Mouse (Mus musculus) neutrophil, adult 5-6 weeks (primary cell): ENCODE results near the gene Mdh1b. TPM values are rescaled to one million over a fixed set of nuclear protein-coding genes. Genes with fewer than 3 reads are reported as not detected.
A peak's percentile ranks its signal among the peaks of the same experiment; 100 is the strongest.

Experiments used
- ATAC-seq: fragments of 151-379, 151-347 bp; 2 replicates; pipeline ENCODE4 v1.8.0; 2017; ENCODE audit warnings: mild to moderate bottlenecking, moderate TSS enrichment; ENCODE audit not compliant: insufficient number of reproducible peaks, poor library complexity, low FRiP score, severe bottlenecking; ENCODE audit errors: extremely low read depth
- total RNA-seq: library from RNA; stranded (forward); fragments of 200-1000 nt; gene quantifications from 2 replicates; pipeline ENCODE4 v1.2.3, GENCODE M21; 2017

The Mdh1b gene
- total RNA-seq = not detected in 2 replicates

DNA sequence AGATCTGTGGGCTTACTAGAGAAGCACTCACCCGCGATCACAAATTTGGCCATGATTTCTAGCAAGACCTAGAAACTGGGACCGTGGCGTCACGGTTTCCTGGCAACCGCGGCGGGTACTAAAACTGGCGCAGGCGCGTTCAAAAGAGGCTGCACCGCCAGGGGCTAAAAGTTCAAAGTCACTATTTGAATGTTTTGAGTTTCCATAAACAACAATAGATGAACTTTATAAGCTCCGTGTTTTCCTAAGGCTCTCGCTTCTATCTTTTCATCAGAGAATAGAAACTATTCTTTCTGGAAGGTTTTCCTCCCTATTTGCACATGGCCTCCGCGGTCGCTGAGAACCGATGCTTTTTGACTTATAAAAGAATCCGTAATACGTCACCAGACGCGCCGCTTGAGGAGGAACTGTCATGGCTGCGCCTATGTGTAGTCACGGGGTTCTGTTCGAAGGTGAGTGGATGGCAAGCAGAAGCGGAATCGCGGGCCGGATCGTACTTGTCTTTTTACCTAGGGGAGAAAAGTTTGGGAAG is at the start of gene Mdh1b, which contains the start of gene Fastkd2:
Gene Mdh1b, minus strand, starts transcription at position 79 of the 532 bp plus-strand sequence.
Gene Fastkd2, plus strand, starts transcription at position 375 of the 532 bp plus-strand sequence.
- ATAC-seq = peak; percentile 98

DNA sequence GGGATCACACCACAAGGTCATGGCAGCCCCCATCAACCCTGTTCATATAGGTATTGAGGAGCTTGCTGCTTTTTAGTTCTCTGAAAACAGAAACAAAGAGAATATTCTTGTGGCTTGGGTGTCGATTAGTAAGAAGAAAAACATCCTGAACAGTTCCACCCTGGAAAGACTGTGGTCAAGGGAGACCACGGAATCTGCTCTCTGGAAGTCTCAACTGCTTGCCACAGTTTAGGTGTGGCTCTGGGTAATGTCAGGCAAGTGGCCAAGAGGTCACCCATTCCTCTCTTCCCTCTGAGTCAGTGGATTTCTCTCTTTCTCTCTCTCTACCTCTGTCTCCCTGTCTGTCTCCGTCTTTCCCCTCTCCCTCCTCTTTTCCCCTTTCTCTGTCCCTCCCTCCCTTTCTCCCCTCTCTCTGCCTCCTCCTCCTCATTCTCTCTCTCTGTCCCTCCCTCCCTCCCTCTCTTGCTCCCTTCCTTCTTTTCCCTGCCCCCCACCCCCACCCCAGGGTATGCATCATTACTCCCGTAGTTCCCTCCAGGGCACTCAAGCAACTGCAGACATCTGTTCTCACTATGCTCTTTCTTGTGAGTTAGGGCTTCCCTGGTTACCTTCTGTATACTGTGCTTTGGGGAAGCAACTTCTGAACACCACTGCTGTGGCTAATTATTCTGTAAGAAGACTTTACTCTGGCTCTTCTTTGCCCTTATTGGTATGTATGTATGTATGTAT is 46.9 kb upstream of the Mdh1b start:
- no peak for ATAC-seq

DNA sequence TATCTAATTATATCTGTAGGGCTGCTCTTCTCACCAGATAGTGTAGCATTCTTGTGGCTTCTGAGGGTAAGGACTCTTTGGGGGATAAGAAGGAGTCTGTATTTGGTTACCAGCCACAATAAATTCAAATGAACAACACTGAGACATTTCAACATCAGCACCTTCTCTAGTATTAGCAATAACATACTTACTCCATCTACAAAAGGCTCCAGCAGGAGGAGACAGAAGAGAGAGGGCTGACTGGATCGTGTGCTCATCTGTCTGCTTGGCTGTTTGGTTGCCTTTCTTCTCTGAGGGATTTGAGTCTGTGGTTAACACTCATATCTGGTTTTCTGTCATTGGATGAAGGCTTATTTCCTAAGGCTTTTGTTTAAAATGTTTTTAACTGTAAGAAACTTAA is 46.3 kb upstream of the Mdh1b start:
- no peak for ATAC-seq

DNA sequence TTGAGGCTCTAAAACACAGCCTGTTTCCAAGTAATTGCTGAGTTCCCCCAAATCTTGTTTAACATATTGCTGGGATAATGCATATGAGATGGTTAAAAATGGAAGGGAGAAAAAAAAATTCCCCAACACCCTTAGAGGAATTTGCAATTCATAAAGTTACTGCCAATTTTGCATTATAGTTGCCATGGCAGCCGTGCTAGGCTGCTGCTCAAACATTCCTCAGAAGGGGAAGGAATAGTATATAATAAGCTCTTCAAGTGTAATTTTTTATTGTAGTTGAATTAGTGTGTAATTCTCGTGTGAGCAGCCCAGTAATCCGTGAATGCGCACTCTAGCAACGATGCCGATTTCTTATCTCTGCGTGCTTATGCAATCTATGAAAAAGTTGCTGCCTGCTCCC is 40.2 kb upstream of the Mdh1b start:
- no peak for ATAC-seq

DNA sequence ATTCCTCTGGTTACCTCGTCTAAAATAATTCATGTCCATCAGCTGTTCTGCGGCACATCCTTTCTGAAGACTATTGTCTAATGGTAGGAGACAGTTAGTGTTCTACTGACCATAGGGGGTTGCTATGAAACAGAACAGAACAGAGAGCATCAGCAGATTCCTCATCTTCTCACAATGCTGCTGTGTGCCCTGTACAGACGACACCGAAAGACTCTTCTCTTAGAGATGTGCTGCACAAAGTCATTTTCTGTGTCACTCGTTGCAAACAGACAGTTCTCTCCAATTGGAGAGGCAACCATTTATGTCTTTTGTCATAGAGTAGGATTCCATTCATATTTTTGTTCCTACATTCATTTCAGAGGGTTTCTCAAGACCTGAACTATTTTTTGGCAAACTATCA is 39.0 kb upstream of the Mdh1b start, which contains the start of gene 4933402D24Rik:
Gene 4933402D24Rik, minus strand, starts transcription at position 101 of the 400 bp plus-strand sequence.
- ATAC-seq = no peak

DNA sequence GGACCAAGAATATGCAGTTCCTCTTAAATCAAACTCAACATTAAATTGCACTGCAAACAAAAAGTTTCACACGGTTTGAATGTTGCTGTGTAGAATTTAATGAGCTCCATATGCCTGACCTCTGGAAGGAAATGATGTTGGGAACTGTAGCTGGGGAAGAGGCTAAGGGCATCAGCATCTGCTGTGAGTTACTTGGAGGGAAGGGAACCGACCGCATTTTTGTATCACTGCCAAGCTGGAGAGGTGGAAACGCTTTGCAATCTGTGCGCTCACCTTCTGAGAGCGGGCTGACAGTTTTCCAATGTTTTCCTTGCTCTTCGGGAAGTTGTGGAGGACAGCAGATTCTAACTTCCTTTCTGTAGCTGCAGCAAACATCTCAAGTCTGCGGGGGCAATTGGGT is 38.0 kb upstream of the Mdh1b start:
- no peak for ATAC-seq

DNA sequence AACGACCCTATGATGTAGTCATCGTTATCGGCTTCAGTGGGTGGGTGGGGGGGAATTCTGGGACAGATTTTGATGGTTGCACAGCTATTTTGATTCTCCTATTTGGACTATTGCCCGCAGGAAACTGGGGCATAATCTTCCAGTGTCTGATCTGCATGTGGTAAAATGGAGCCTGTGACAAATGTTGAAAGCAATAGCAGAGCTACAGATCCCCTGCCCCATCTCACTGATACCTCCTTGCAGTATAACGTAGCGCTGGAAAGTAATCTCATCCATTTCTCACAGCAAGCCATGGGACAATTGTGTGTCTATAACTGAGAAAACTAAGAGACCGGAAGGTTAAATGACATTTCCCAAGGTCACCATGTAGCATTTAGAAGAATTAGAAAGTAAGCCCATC is 34.3 kb upstream of the Mdh1b start:
- ATAC-seq = no peak

DNA sequence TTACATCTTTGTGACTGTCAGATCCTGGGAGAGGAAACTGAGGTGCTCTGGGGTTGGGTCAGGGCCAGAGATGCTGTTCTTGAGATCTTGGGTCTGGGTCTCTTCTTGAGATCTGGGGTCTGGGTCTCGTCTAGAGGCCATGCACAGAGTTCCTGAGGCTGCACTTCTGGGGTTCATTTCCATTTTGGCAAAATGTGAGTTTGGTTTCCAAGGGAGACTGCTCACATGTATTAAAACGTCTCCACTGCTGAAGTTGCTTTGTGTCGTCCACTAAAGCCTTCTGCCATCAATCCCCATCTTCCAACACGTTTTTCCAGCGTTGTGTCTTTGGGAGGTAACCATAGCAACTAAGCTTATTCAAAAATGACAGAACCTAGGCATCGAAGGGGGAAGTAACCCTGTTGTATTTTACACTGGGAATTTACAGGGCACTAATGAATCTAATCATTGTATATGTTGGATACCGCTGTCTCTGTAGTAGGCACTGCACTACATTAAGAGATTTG is 33.8 kb upstream of the Mdh1b start:
- no peak for ATAC-seq

DNA sequence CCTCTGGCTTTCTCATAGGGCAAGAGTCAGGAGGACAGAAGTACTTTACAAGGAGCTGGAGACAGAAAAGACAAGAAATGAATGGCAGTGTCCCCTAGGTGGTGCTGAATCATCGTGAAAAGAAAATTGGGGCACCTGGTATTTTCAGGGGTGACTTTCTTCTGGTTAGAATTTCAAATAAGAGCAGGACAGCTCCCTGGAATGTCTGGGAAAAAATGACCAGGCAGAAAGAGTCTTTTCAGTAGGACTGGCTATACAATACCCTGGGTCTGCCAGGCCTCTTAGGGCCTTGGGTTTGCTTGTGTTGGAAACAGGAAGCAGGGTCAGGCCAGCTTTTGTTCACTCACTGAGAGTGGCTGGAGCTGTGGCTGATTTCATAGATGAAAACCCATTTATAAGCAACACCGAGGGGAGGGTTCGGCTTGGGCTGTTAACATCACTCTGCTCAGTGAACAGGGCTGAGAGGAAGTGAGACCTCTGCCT is 33.1 kb upstream of the Mdh1b start:
- no peak for ATAC-seq

DNA sequence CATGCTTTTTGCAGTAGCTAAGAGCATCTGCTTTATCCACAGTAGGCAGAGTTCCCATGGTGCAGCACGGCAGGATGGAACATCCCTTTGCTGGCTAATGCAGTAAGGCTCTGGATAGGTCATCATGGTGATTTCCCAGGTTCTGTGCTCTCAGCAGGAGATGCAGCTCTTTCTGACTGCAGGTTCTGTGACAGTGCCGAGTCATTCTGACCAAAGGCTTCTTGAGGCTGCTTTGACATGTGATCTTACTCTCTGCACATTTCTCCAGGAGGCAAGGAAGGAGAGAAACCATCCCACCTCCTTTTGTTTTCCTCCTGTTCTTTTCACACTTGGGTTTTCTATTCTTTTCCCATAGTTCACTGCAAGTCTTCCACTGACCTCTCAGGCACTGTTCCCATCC is 25.9 kb upstream of the Mdh1b start:
- ATAC-seq = no peak

DNA sequence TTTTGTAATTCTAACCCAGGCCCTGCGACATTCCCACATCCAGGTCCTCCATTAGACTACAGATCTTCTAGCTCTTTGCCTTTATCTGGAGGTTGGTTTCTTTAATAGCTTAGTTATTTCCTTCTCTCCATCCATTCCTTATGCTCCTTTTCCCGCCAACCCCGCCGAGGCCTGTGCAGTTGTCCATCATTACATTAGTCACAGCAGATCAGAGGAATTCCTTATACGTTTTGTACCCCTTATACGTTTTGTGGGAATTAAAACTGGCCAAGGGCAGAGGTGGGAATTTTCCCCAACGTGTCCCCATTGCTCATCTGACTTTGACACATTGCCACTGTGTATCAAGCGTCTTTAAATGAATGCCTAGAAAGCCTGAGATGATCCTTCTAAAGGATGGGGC is 322 bp downstream of the Mdh1b start:
- ATAC-seq = no peak

DNA sequence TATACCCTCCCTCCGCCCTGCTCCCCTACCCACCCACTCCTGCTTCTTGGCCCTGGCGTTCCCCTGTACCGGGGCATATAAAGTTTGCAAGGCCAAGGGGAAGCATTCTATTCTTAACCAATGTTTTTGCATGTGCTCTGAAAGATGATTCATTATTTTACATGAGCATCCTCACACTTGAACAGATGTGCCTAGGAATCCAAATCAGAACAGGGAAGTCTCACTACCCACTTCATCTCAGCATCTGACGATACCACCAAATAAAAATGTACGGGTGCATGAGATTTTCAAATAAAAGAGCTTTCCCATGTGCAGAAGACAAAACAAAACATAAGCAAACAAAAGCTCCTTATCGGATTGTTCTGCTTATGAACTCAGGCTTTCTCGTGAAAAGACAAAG is 10.0 kb downstream of the Mdh1b start:
- no peak for ATAC-seq

DNA sequence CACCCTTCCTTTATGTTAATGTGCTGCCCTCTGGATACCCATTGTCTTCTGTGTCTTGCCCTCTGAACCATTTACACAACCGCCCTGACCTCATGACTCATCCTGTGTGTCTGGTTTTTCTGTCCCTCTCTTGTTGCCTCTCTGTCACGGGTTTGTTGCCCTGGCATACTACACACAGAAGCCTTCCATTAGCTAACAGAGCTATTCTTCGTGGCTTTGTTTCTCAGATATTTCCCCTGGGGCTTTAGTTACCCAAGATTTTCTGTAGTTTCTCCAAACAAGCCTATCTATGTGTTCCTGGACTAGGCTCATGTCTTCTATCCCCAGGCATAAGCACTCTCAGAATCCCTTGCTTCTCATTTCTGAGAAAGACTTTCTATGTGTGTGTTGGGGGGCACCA is 21.2 kb downstream of the Mdh1b start:
- no peak for ATAC-seq

DNA sequence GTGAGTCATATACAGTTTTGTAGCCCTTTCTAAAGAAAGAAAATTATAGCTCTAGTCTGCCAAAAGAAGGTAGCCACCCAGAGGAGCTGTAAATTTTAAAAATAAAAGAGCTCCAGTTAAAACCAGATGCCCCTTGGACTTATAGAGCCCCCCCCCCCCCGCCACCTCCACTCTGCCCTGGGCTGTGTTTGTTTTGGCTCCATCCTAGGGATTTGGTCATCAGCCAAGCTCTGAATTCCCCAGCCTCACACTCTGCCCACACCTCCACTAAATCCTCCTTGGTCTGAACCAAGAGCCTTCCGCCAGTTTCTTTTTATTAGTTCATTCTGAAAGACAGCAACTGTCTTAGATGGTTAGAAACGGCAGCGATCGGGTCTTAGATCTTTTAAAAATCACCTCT is 24.4 kb downstream of the Mdh1b start:
- no peak for ATAC-seq

DNA sequence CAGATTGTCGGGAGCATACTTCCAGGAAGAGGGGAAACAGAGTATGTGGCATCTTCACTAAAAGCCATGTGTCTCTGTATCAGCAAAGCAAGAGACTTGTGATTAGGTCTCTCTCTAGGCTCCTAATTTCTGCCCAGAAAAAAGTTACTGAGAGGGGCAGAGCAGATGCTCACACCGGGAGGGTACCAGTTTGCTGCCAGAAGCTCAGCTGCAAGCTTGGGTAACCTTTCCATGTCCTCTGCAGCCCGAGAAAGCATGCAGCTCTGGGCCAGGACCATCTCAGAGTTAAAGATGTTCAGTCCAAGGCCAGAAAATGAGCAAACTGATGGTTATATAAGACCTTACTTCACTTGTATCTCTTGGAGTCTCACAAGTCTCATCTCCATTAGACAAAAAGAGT is 33.3 kb downstream of the Mdh1b start:
- ATAC-seq = no peak

DNA sequence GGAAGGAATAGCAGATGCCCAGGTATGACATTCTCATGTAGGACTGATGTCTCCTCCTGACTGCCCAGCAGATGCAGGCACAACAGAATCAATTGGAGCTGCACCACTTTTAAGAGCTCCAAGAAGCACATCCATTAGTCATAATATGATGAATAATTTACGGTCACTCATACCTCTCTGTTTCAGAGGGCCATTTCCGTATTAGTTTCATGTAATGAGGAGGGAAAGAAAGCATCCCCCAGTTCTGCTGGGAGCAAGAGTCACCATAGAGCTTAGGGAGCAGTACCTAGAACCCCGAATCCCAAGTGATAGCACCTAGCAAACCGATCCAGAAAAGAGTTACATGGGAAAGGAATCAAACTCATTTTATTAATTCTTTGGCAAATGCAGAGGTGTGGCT is 43.3 kb downstream of the Mdh1b start, which contains the start of gene Dytn:
Gene Dytn, minus strand, starts transcription at position 101 of the 400 bp plus-strand sequence.
- no peak for ATAC-seq

DNA sequence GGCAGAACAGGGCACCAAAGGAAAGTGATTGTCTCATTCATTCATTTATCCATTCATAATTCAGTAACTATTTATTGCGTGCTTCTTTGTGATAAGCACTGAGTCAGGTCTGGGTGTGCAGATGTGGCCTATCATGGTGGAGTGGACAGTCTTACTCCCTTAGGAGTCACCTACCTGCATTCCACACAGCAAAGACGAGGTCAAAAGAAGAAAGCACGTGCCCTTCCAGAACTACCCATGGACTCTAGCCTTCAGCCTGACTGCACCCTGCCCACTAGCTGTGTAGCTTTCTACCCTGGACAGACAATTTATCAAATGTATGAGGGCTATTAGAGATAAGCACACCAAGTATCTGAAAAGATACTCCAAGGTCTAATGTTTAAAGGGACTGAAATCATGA is 54.1 kb downstream of the Mdh1b start:
- no peak for ATAC-seq

DNA sequence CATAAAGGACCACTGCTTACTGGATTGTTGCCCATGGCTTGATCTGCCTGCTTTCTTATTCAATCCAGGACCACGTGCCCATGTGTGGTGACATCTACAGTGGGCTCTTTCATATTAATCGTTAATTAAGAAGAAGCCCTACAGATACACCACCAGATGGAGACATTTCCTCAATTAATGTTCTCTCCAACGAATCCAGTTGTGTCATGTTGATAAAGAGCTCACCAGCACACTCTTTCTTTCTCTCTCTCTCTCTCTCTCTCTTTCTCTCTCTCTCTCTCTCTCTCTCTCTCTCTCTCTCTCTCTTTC is 61.3 kb downstream of the Mdh1b start:
- ATAC-seq = no peak

DNA sequence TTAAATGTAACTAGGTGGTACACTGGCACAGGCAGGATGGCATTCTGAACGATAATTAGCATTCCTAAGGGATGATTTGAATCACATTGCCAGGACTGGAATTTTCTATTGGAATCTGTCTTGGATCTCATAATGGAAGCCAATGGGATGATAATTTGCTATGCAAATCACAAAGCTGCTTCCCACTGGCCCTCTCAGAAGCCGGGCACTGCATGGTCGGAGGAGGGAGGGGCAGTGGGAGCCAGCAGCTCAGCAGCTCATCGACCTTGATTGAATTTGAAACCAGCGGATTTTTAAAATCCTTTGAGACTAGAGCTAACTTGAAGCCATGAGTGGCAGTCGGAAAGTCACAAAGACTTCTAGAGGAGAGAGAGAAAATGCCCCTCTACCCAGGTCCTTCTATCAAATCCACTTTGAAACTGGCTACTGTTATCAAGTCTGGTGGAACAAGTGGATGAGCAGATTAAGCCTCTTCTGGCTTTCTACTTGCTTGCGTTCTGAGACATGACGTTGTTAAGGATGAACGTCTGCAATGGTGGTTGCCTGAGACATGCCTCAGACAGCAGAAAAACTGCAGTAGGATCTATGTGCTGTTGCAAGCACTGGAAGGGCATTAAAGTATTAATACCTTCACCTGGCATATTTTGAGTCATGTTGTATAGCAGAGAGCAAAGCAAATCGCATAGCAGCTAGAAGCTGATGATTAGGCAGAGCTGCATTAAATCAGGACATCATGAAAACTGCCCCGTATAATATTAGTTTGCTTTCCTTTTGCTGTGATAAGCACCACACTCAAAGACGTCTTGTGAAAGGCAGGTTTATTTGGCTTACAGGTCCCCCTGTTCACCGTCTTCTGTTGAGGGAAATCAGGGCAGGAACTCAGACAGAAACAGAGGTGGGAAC is 61.9 kb downstream of the Mdh1b start:
- ATAC-seq = no peak
